Mouse (Mus musculus) ES-Bruce4 (cell line): Measurements from ENCODE around the gene Fgfr2.

ENCODE experiments used
- CTCF ChIP-seq: IDR thresholded peaks from one replicate; pipeline ENCODE4 v1.8.1; 2011; ENCODE audit warnings: low read depth, low read length
- POLR2A ChIP-seq: IDR thresholded peaks from one replicate; pipeline ENCODE4 v1.8.1; 2011; ENCODE audit warnings: low read length; ENCODE audit not compliant: insufficient read depth

- TF ChIP-seq CTCF, result no peak
- no peak for TF ChIP-seq POLR2A
These were observed 309.1 kb downstream of the Fgfr2 start for GRCm38 (mm10) chr7:132814089-132814450.
